Mouse (Mus musculus): ENCODE results near the gene Gm11172. TPM values are rescaled to one million over a fixed set of nuclear protein-coding genes. Genes with fewer than 3 reads are reported as not detected.
"Not testable (repeated sequence)": the region's sequence is repeated elsewhere in the genome, so short reads cannot be mapped to it uniquely, and the experiment has no call there.

The Gm11172 gene
- total RNA-seq, 1 experiment from 2014 or later = not detected

GRCm38 (mm10) chr16:10849965-10850861, 37.5 kb downstream of the Gm11172 start:
- ATAC-seq (ENCODE audit: extremely low read depth, insufficient number of reproducible peaks, low FRiP score, poor library complexity, severe bottlenecking) = no peak

GRCm38 (mm10) chr16:10850905-10851304, 38.2 kb downstream of the Gm11172 start:
- ATAC-seq (ENCODE audit: extremely low read depth, insufficient number of reproducible peaks, low FRiP score, poor library complexity, severe bottlenecking) = no peak

- not testable (repeated sequence) for ATAC-seq (ENCODE audit: extremely low read depth, insufficient number of reproducible peaks, low FRiP score, poor library complexity, severe bottlenecking)
Measured at GRCm38 (mm10) chr16:10852216-10852615, 39.5 kb downstream of the Gm11172 start.

GRCm38 (mm10) chr16:10859726-10860245, 47.1 kb downstream of the Gm11172 start:
- ATAC-seq (ENCODE audit: extremely low read depth, insufficient number of reproducible peaks, low FRiP score, poor library complexity, severe bottlenecking) = peak; percentile 31

GRCm38 (mm10) chr16:10861408-10861807, 48.7 kb downstream of the Gm11172 start:
- no peak for ATAC-seq (ENCODE audit: extremely low read depth, insufficient number of reproducible peaks, low FRiP score, poor library complexity, severe bottlenecking)

Other genes starting within 250 kb of the Gm11172 start
- 3.5 and 3.7 TPM in 2 replicates for gene Socs1, start 27.4 kb upstream of the Gm11172 start, total RNA-seq (2017)
- gene Tnp2, start 24.3 kb upstream of the Gm11172 start, total RNA-seq (2017) = not detected in 2 replicates
- gene Prm3, start 22.0 kb upstream of the Gm11172 start, total RNA-seq (2017) = not detected in 2 replicates
- gene Prm2, start 16.8 kb upstream of the Gm11172 start, total RNA-seq (2017) = not detected in 2 replicates
- gene Prm1, start 7.1 kb upstream of the Gm11172 start, total RNA-seq (2017) = not detected in 2 replicates
- 0.47 and 0.61 TPM in 2 replicates for gene Rmi2, start 22.1 kb downstream of the Gm11172 start, total RNA-seq (2017)
- gene Snn, start 248.0 kb downstream of the Gm11172 start, total RNA-seq (2017) = 214 and 226 TPM in 2 replicates